7 mouse cellular contexts compared by ENCODE assay signal in the genomic region with DNA sequence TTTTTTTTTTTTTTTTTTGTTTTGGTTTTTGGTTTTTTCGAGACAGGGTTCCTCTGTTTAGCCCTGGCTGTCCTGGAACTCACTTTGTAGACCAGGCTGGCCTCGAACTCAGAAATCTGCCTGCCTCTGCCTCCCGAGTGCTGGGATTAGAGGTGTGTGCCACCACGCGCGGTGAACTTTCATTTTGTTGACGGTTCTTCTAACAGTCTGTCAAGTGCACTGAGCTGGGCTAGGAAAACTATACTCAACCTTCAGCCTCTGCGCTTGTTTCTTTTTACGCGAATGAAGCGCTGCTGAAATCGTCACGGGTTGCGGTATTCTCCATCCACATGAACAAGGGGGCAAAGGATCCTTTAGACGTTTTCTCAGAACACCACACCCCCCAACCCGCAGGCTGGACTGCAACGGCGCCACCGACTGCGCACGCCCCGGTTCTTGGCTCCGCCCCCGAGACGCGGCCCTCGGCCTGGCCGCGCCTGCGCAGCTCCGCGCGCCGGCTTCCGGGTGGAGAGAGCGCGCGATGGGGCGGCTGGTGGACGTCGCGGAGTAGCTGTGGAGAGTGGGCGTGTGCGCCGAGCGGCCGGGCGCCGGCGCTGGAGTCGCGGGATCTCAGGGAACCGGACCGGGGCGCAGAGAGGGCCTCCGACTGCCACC. TPM values are rescaled to one million over a fixed set of nuclear protein-coding genes. Genes with fewer than 3 reads are reported as not detected.
DNase-seq lines count a peak whose midpoint lies in the region; ATAC-seq lines count a peak whose summit lies in the region.

A gene (plus strand): TSS at position 496 of the 654 bp plus-strand sequence.

- peak; percentile 95 to 97 for DNase-seq in adrenal gland, adult 18-20 months (ENCODE audit: low spot score in 2 of 2)
- peak; percentile 90 for DNase-seq in embryo, embryonic 10.5 days (ENCODE audit: low spot score)
- peak; percentile 91 for DNase-seq in gastrocnemius, postnatal 25 days
- DNase-seq in intestine, embryonic 14.5 days (ENCODE audit: low spot score), result peak; percentile 90
- peak; percentile 91 to 95 for DNase-seq in left cerebral cortex, postnatal 36 days (ENCODE audit: low spot score in 2 of 2)
- peak; percentile 99 for DNase-seq in midbrain, embryonic 11.5 days (ENCODE audit: low spot score, missing footprints)
- peak; percentile 83 for DNase-seq in skeletal muscle tissue, adult 2 months (ENCODE audit: low read depth, low spot score)

- intact Hi-C loops in left cerebral cortex, postnatal 36 days (cut with DNase I), result loop anchor here (5.0 kb wide), 1 partner anchor 41 kb away; no protein-coding TSS in a partner anchor

- ATAC-seq in intestine, embryonic 14.5 days (replicated peaks; ENCODE audit: low FRiP score, low TSS enrichment, low read depth), result peak; percentile 95
- peak; percentile 97 for ATAC-seq in midbrain, embryonic 11.5 days (ENCODE audit: low FRiP score)

- peaks cover 17% of the 10 kb centered on the region for H3K36me3 ChIP-seq in intestine, embryonic 14.5 days (ENCODE audit: control insufficient read depth, insufficient read depth, low read length)
- peaks cover 4% of the 10 kb centered on the region; the same call in 1 of the 2 replicates for H3K36me3 ChIP-seq in midbrain, embryonic 11.5 days (ENCODE audit: control insufficient read depth, insufficient read depth, low read length)

- peaks cover 9% of the 10 kb centered on the region for H3K4me1 ChIP-seq in intestine, embryonic 14.5 days (replicated peaks; ENCODE audit: control insufficient read depth, insufficient read depth, low read length)
- H3K4me1 ChIP-seq in midbrain, embryonic 11.5 days (ENCODE audit: control insufficient read depth, insufficient read depth, low read length), result peaks cover 10% of the 10 kb centered on the region

- H3K9me3 ChIP-seq in intestine, embryonic 14.5 days (ENCODE audit: control insufficient read depth, low read length), result no peaks in the 10 kb centered on the region
- no peaks in the 10 kb centered on the region for H3K9me3 ChIP-seq in midbrain, embryonic 11.5 days (ENCODE audit: control insufficient read depth, low read length)

- H3K9ac ChIP-seq in intestine, embryonic 14.5 days (ENCODE audit: low read length), result peak within 1 kb of the TSS; percentile 81
- H3K9ac ChIP-seq in midbrain, embryonic 11.5 days (ENCODE audit: low read length), result peak within 1 kb of the TSS; percentile 84

- H3K27me3 ChIP-seq in intestine, embryonic 14.5 days (replicated peaks; ENCODE audit: control insufficient read depth, insufficient read depth, low read length), result no peaks in the 10 kb centered on the region
- no peaks in the 10 kb centered on the region for H3K27me3 ChIP-seq in midbrain, embryonic 11.5 days (ENCODE audit: control insufficient read depth, insufficient read depth, low read length)

- 3% methylated on average over 56 of the region's 56 CpGs for WGBS in intestine, embryonic 14.5 days
- 5% methylated on average over 52 of the region's 56 CpGs for WGBS in midbrain, embryonic 11.5 days

- peak within 1 kb of the TSS; percentile 97 for H3K4me2 ChIP-seq in intestine, embryonic 14.5 days (ENCODE audit: low read length)
- peak within 1 kb of the TSS; percentile 98 for H3K4me2 ChIP-seq in midbrain, embryonic 11.5 days

- H3K4me3 ChIP-seq in intestine, embryonic 14.5 days (ENCODE audit: low read depth, low read length), result peak within 1 kb of the TSS; percentile 83
- H3K4me3 ChIP-seq in midbrain, embryonic 11.5 days (ENCODE audit: low read depth, low read length), result peak within 1 kb of the TSS; percentile 86

- H3K27ac ChIP-seq in intestine, embryonic 14.5 days (ENCODE audit: low read depth), result peak within 1 kb of the TSS; percentile 74; the same call in 1 of the 2 replicates
- peak within 1 kb of the TSS; percentile 51 for H3K27ac ChIP-seq in midbrain, embryonic 11.5 days (ENCODE audit: low read depth, low read length)

RNA-seq across cellular contexts. Expression of the gene that starts here (rescaled TPM):
- 10 to 100 TPM; 18.7 to 21.8 TPM for total RNA-seq in adrenal gland, adult 18-20 months (2021)
- total RNA-seq in gastrocnemius, postnatal 25 days (2021), result 1 to 10 TPM; 1.8 to 2.2 TPM
- 13.1 TPM in 2 replicates for polyA plus RNA-seq in intestine, embryonic 14.5 days (2014; fragmentation: Nextera tagmentation; extraction: Ambion mirVana)
- total RNA-seq in left cerebral cortex, postnatal 36 days (2021), result 100 to 1,000 TPM; 149 to 167 TPM
- polyA plus RNA-seq in midbrain, embryonic 11.5 days (2014; fragmentation: Nextera tagmentation; extraction: Ambion mirVana), result 26.5 and 26.8 TPM in 2 replicates

Comparison
In these comparisons a context has a peak if more than half of its experiments do, and no peak if none do; other contexts are left out.
1. Peak in every context shown above with its lines: DNase-seq, ATAC-seq, H3K4me3 ChIP-seq and H3K27ac ChIP-seq.
2. RNA of the gene that starts here (total RNA-seq): 149 to 167 TPM in left cerebral cortex, postnatal 36 days; 18.7 to 21.8 TPM in adrenal gland, adult 18-20 months and 1.8 to 2.2 TPM in gastrocnemius, postnatal 25 days; every median in the first group is over 4 times any median in the second.